Comparison of ENCODE assay signal across 8 mouse cellular contexts in the genomic region with DNA sequence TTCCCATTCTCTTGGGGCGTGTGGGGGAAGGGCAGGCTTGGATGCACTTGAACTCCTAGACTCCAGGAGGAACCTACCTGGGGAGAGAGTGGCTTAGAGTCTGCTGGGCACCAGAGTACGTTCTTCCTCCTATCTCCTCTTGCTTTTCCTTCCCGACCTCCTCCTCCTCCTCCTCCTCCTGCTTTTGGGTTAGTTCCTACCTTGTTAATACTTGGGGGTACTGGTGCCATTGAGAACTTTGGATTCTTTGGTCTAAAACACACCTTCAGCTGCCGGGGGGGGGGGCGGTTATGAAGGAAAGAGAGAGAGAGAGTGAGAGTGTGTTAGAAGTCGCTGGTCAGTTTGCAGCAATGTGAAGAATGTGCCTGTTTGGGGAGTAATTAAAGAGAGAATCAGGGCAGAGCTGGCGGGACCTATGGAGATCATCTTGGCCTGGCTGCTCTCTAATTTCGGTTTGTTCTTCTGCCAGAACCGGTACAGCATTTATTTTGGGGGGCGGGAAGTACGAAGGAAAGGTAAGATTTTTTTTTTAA.
A peak's percentile ranks its signal among the peaks of the same experiment; 100 is the strongest.
DNase-seq lines count a peak whose midpoint lies in the region; ATAC-seq and TF ChIP-seq lines count a peak whose summit lies in the region.

No protein-coding gene starts in this region.

- peak overlapping the region; percentile 86 for H3K9ac ChIP-seq in forebrain, embryonic 11.5 days (ENCODE audit: low read length)
- H3K9ac ChIP-seq in liver, embryonic 11.5 days (ENCODE audit: low read depth, low read length), result peak overlapping the region; percentile 62
- peak overlapping the region; percentile 90 for H3K9ac ChIP-seq in stomach, embryonic 16.5 days (ENCODE audit: low read length)

- H3K36me3 ChIP-seq in testis, adult 2 months (ENCODE audit: control insufficient read depth, insufficient read depth, low read length), result no peaks in the 10 kb centered on the region
- H3K36me3 ChIP-seq in forebrain, embryonic 11.5 days (ENCODE audit: control insufficient read depth, insufficient read depth, low read length), result no peaks in the 10 kb centered on the region
- H3K36me3 ChIP-seq in liver, embryonic 11.5 days (ENCODE audit: control insufficient read depth, insufficient read depth, low read length), result no peaks in the 10 kb centered on the region
- no peaks in the 10 kb centered on the region for H3K36me3 ChIP-seq in stomach, embryonic 16.5 days (ENCODE audit: control insufficient read depth, insufficient read depth, low read length)

- H3K27ac ChIP-seq in testis, adult 2 months (ENCODE audit: control insufficient read depth, insufficient read depth, low read depth, low read length), result no peak overlapping the region
- peak overlapping the region; percentile 87; the same call in 1 of the 2 replicates for H3K27ac ChIP-seq in forebrain, embryonic 11.5 days (ENCODE audit: low read depth, low read length)
- peak overlapping the region; percentile 79; the same call in 1 of the 2 replicates for H3K27ac ChIP-seq in liver, embryonic 11.5 days (ENCODE audit: low read depth, low read length)
- H3K27ac ChIP-seq in stomach, embryonic 16.5 days (ENCODE audit: low read length), result peak overlapping the region; percentile 93

- no peaks in the 10 kb centered on the region for H3K9me3 ChIP-seq in forebrain, embryonic 11.5 days (ENCODE audit: control insufficient read depth, low read length)
- no peaks in the 10 kb centered on the region for H3K9me3 ChIP-seq in liver, embryonic 11.5 days (ENCODE audit: control insufficient read depth, low read length)
- no peaks in the 10 kb centered on the region for H3K9me3 ChIP-seq in stomach, embryonic 16.5 days (replicated peaks; ENCODE audit: control insufficient read depth, low read length)

- H3K27me3 ChIP-seq in testis, adult 2 months (ENCODE audit: control insufficient read depth, insufficient read depth, low read length), result no peaks in the 10 kb centered on the region
- H3K27me3 ChIP-seq in forebrain, embryonic 11.5 days (ENCODE audit: control insufficient read depth, insufficient read depth, low read length), result peaks cover 3% of the 10 kb centered on the region; the same call in 1 of the 2 replicates
- H3K27me3 ChIP-seq in liver, embryonic 11.5 days (replicated peaks; ENCODE audit: control insufficient read depth, insufficient read depth, low read length), result peaks cover 33% of the 10 kb centered on the region
- no peaks in the 10 kb centered on the region for H3K27me3 ChIP-seq in stomach, embryonic 16.5 days (ENCODE audit: control insufficient read depth, insufficient read depth, low read length)

- TF ChIP-seq POLR2A in testis, adult 2 months (IDR thresholded peaks at IDR 0.05; ENCODE audit: control insufficient read depth, low read depth, low read length), result no peak

- no peak for DNase-seq in testis, postnatal 14 days (ENCODE audit: low spot score)
- DNase-seq in forebrain, embryonic 11.5 days (ENCODE audit: low spot score), result no peak
- DNase-seq in liver, embryonic 11.5 days (ENCODE audit: low spot score), result no peak
- no peak for DNase-seq in frontal cortex, postnatal 25 days (ENCODE audit: low spot score in 2 of 2)
- DNase-seq in adrenal gland, adult 18-20 months (ENCODE audit: low spot score in 2 of 2), result no peak

- H3K4me2 ChIP-seq in forebrain, embryonic 11.5 days (ENCODE audit: low read depth, low read length, severe bottlenecking), result peak overlapping the region; percentile 98
- peak overlapping the region; percentile 91 for H3K4me2 ChIP-seq in liver, embryonic 11.5 days
- peak overlapping the region; percentile 84 for H3K4me2 ChIP-seq in stomach, embryonic 16.5 days (ENCODE audit: low read depth, low read length)

- H3K4me3 ChIP-seq in testis, adult 2 months (ENCODE audit: control insufficient read depth, low read depth, low read length), result peak overlapping the region; percentile 81
- H3K4me3 ChIP-seq in forebrain, embryonic 11.5 days (ENCODE audit: low read depth, low read length), result peak overlapping the region; percentile 68
- peak overlapping the region; percentile 63 for H3K4me3 ChIP-seq in liver, embryonic 11.5 days (ENCODE audit: low read depth, low read length)
- peak overlapping the region; percentile 74 for H3K4me3 ChIP-seq in stomach, embryonic 16.5 days (replicated peaks; ENCODE audit: low read length)

- H3K4me1 ChIP-seq in testis, adult 2 months (ENCODE audit: control insufficient read depth, insufficient read depth, low read length), result peaks cover 4% of the 10 kb centered on the region
- H3K4me1 ChIP-seq in forebrain, embryonic 11.5 days (replicated peaks; ENCODE audit: control insufficient read depth, insufficient read depth, low read length), result peaks cover 55% of the 10 kb centered on the region
- peaks cover 38% of the 10 kb centered on the region for H3K4me1 ChIP-seq in liver, embryonic 11.5 days (replicated peaks; ENCODE audit: control insufficient read depth, insufficient read depth, low read length)
- H3K4me1 ChIP-seq in stomach, embryonic 16.5 days (ENCODE audit: control insufficient read depth, insufficient read depth, low read length), result peaks cover 72% of the 10 kb centered on the region

- ATAC-seq in forebrain, embryonic 11.5 days (replicated peaks; ENCODE audit: low FRiP score), result no peak
- no peak for ATAC-seq in liver, embryonic 11.5 days (replicated peaks; ENCODE audit: low FRiP score)
- ATAC-seq in stomach, embryonic 16.5 days (ENCODE audit: insufficient read depth, low FRiP score), result no peak
- ATAC-seq in activated CD4-positive, CD25-positive, alpha-beta regulatory T cell, adult 4 months, result no peak

- 6% methylated on average over 10 of the region's 11 CpGs for WGBS in forebrain, embryonic 11.5 days
- WGBS in liver, embryonic 11.5 days, result 14% methylated on average over 11 of the region's 11 CpGs
- WGBS in stomach, embryonic 16.5 days, result 12% methylated on average over 10 of the region's 11 CpGs

- TF ChIP-seq CTCF in testis, adult 2 months (IDR thresholded peaks at IDR 0.05; ENCODE audit: control insufficient read depth, insufficient read depth, insufficient replicate concordance, low read depth, low read length), result no peak
